Mouse (Mus musculus) embryonic fibroblast, embryonic 13.5 days (primary cell): ENCODE results near the gene Rassf7.

Experiments
- CTCF ChIP-seq: IDR thresholded peaks from 2 replicates; pipeline ENCODE4 v1.5.1; 2011; ENCODE audit warnings: mild to moderate bottlenecking, control low read depth, low read length, moderate library complexity, borderline replicate concordance; ENCODE audit not compliant: insufficient read depth
- POLR2A ChIP-seq: IDR thresholded peaks from 2 replicates; pipeline ENCODE4 v1.6.1; 2011; ENCODE audit warnings: low read depth, mild to moderate bottlenecking, control low read depth, low read length, moderate library complexity

- no peak for TF ChIP-seq POLR2A
- no peak for TF ChIP-seq CTCF
Measured at GRCm38 (mm10) chr7:141210137-141210536, 5.5 kb upstream of the Rassf7 start.
